Mouse (Mus musculus): ENCODE measurements around the gene Trmt1.
"Not testable (repeated sequence)": the region's sequence is repeated elsewhere in the genome, so short reads cannot be mapped to it uniquely, and the experiment has no call there.

Gene Trmt1

DNA sequence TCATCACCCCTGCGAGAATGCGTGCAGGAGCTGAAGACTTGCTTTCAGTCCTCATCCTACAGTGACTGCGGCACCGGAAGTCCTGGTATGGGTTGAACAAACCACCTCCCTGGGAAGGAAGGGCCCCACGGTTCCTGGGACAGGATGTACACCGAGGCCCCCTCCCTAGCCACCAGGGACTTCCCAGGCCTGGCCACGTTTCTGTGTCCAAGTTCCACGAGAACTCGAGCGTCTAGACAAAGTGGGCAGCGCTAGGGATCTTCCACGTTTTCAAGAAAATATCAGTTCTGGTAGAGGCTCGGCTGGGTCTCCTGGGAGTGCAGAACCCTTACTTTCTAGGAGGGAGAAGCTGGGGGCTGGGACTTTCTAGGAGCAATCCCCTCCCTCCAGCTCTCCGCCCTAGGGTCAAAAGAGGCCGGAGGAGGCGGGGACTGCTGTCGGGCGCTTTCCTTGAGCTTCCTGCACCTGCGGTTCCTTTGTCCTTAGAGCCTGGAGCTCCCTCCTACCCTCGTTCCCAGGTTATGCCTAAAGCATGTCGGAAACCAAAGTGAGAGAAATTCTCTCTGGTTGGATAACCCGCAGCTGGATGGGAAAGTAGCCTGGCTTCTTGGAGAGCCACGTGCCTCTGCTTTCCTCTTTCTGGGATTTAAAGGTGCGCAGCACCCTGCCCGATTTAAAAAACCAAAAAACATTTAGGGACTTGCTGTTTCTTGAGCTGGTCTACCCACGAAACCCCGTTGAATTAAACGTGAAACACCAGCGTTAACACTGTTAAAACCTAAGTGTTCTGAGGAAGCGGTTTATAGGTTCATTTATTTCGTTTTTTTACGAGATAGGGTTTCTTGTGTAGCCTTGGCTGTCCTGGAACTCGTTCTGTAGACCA is 25.9 kb upstream of the Trmt1 start:
- no peak for DNase-seq (ENCODE audit: low spot score in 2 of 2)

DNA sequence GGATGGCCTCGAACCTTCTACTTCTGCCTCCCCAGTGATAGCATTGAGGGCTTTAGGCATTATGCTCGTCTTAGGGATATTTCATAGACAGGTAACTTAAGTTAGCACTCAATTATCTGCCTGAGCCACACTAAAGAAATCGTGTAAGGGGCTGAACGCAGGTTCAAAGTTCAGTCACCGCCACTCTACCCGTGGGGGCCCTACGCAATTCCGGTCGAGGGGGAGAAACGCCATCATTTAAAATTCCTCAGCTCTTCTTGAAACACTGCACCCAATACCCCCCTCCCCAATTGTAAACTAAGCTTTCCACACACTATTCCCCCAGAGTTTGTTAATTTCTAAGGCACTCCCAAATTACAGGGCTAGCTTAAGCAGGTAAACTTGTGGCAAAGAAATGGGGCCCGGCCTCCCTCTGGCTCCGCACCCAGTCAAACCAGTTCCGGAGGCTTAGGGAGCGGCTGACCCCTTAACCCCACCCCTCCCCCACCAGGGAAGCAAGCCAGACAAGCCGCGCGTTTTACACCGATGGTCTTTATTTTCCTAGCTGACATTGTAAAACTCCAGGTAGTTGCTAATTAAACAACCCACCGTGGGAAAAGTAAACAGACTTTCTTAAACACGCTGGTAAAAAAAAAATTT is 25.2 kb upstream of the Trmt1 start:
- DNase-seq (ENCODE audit: low spot score in 2 of 2) = no peak

DNA sequence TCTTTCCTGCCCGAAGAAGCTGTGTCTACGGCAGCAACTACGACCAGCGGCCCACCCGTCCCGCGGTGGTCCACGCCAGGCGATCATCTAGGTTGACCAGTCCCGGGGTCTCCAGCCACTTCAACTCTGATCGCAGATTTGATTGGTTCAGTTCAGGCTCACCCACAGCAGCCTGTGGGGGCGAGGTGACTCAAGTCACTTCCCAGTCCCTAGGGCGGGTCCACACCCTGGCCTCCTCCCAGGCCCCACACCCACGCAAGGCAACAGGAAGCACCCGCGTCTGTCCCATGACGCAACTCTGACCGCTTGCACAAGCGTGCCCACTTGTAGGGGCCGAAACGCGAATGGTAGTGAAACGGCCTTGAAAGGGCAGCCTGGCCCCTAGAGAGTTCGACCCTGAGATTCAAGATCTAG is 24.6 kb upstream of the Trmt1 start:
- DNase-seq (ENCODE audit: low spot score in 2 of 2) = peak; percentile 61 to 75

DNA sequence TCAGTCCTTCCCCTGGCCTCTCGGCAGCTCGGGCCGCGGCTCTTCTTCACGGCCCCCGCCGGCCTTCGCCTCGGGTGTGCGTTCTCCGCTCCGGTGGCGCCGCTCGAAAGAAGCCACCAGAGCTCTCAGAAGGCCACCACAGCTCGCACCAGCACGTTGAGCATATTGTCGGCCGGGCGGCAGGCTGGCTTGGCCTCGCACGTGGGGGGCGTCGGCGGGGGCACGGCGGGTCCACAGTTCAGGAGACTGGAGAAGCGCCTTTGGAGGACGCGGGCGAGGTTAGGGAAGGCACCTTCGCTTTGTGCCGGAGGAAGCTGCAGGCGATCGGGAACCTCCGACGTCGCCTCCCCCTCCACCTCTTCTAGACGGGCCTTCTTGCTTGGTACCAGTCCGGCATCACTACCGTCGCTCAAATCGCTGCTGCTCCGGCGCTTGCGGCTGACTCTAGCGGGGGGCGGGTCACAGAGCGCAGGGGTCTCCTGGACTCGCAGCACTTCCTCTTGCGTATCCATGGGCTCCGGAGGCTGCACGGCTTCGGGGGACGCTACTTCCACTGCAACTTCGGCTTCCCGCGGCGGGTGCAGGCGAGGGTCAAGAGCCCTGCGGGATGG is 24.0 kb upstream of the Trmt1 start:
- DNase-seq (ENCODE audit: low spot score in 2 of 2) = no peak

DNA sequence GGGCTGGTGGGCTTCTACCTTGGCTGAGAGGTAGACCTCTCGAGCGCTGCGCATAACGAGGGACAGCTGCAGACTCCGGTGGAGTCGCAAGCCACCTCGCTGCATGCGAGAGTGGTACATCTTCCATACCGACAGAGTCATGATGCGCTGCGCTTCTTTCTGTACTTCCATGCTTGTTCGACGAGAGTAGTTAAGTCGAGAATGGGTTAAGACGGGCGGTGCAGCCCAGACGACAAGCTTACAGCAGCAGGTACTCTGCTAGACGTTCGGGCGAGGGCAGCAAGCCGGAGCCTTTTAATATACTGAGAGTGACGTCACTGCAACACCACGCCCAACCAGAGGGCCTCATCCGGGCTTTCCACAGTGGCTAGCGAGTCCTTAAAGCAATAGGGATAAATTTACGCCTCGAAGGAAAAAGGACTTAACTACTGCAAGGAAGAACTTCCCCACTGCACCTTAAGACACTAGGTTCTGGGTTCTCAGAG is 23.5 kb upstream of the Trmt1 start, which contains the start of gene Ier2:
Gene Ier2, minus strand, starts transcription at position 272 of the 485 bp plus-strand sequence.
- peak; percentile 90 for DNase-seq (ENCODE audit: low spot score in 2 of 2)

DNA sequence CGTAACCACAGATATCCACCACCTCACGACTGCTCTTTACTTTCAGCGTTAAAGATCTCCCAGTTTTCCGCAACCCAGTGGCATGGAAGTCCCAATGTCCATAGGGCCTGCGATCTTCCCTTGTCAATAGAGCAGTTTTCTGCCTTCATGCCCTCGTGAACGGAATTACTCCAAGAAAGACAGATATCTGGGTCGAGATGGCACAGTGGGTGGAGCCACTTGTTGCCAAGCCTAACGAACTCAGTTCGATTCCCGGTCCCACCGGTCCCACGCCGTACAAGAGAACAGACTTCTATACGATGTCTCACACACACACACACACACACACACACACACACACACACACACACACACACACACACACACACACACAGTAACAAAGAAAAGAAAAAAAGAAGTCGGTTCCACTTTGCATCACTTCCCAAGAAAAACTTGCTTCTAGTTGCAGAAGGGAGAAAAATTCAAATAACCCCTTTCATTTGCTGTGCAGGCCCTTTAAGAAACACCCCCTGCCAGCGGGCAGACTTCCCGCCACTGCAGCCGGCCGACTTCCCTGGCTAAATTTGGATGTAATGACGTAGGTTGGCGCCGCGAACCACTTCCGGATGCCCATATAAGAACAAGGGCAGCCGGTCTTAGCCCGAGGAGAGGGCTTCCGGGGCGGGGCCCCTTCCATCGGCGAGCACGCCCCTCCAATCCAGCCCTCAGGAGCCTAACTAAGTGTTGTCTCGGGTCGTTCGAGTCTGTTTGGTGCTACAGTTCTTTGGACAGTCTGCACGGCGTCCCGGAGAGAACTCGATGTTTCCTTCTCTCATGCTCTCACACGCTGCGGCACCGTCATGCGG is 22.4 kb upstream of the Trmt1 start:
- DNase-seq (ENCODE audit: low spot score in 2 of 2) = peak; percentile 93

DNA sequence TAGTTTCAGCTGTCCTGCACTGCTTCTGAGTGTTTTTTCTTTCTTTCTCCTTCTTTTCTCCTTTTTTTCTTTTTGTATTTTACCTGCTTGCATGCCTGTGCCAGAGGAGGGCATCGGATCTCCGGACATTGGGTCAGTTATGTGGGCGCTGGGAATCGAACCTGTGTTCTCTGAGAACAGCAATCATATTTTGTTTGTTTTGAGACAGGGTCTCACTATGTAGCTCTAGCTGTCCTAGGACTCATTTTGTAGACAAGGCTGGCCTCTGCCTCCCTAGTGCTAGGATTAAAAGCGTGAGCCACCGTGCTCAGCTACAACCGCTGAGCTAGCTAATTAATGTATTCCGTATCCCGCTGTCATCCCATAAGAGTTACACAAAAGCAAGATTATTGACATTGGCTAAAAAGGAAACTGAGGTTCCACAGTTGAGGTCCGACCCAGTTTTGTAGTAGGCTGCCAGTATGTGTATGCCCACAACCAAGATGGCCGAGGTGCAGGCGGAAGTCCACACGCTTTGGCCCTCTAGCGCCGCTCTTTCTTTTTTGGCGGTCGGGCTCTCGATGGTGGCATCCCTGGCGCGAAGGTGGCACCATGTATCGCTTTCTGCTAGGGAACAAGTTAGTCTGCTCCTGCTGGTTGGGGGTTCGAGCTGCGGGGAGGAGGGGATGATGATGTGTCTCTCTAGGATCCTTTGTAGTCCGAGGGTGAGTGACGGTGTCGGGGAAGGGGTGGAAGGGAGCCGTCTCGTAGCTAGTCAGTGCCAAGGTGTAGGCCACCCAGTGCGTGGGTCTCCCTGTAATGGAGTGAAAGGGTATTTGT is 21.3 kb upstream of the Trmt1 start:
- DNase-seq (ENCODE audit: low spot score in 2 of 2) = peak; percentile 79 to 81

DNA sequence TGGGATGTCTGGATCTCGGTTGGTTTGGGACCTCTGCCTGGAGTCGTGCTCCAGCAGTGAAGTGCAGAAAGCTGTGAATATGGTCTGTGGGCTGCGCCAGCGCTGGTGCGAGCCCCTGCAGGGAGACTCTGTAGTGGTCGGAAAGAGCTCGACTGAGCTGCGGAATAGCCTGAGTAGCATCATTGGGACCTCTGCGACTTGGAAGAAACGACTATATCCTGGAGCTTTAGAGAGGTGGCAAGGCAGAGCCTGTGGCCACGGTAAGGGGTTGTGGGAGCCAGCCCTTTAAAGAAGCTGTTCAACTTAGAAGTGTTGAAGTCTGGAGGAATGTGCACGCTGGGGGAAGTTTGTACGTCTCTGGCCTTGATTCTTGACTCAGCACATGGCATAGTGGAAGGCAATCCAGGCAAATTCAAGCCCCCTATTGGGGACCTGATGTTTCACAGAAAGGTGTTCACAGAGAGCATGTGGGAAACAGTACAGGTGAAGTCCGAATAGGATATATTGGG is 20.7 kb upstream of the Trmt1 start:
- no peak for DNase-seq (ENCODE audit: low spot score in 2 of 2)

DNA sequence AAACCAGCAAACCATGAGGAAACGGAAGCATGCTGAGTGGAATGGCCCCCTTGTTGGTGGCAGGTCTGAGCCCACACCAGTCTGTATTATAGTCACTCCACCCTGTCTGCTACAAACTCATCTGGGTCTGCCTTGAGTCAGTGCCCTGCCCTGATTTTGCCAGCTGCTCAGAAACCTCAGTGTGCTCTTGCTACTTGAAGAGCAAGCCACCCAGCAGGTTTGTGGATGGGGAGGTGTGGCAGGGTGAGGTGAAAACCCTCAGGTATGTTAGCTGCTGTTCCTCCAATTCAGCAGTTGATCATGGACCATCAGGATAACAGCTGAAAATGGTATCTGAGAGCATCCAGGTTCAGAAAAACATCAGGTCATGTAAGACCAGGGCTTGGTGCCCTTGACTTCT is 18.0 kb upstream of the Trmt1 start:
- no peak for DNase-seq (ENCODE audit: low spot score in 2 of 2)

DNA sequence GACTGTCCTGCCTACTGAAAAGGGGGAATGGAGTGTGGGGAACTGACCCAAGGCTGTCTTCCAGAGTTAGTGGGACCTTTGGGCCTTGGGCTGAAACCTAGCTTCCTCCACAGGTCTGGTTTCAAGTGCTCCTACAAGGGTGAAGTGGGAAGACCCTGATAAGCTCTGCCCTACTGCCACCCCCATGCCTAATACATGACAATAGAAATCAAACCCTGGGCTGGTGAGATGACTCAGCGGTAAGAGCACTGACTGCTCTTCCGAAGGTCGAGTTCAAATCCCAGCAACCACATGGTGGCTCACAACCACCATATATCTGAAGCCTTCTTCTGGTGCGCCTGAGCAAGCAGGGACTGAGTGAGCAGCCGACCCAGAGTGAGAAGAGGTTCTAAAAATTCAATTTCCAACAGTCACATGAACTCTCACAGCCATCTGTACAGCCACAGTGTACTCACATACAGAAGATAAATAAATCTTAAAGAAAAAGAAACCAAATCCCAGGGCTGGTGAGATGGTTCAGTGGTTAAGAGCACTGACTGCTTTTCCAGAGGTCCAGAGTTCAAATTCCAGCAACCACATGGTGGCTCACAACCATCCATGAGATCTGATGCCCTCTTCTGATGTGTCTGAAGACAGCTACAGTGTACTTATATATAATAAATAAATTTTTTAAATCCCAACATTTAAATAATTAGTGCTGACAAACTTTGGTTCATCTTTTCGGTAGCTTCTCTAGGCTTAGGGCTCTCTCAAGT is 17.2 kb upstream of the Trmt1 start:
- DNase-seq (ENCODE audit: low spot score in 2 of 2) = no peak

DNA sequence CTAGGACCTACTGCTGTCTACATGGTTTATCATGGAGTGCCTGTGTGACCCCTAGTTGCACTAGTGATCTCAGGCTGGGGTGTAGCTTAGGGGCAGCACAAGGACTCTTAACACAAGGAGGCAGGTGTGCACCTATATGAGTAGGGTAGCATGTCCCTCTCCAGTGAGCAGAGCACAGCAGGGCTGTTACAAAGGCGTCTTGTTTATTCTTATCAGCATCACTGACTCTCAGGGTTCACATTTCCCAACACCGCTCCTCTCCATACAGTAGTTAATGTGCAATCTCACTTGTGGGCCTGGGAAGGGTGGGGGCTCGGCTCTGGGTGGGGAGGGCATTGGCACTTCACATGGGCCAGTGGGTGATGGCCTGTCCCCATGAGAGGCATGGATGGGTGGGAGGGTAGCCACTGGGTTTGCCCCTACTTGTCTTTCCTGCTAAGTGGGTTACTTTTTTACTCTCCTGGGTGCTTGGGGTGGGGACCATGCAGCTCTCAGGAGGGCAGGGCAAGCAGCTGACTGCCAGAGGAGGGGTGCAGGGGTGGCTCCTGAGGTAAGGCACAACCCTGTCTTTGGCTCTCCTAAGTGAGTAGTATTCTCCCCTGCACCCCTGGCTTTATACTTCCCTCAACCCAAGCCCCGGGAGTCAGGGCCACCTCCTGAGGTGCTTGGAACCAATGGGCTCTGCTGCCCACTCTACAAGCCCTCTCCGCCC is 15.7 kb upstream of the Trmt1 start:
- DNase-seq (ENCODE audit: low spot score in 2 of 2) = not testable (repeated sequence)

DNA sequence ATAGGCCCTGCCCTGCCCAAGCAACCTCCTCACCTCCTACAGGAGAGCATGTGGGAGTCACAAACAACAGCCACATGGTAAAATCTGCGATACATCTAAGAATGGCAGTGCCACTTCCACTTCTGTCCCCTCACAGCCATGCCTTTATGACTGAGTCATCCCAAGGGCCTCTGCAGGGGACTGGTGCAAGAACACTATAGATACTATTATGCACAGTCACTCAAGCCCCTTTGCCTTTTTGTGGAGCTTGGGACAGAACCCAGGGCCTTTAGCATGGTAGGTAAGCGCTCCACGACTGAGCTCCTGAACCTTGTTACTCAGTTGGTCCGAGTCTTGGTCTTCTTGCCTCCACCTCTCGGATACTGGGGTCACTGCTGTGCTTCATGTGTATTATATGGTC is 8.8 kb upstream of the Trmt1 start:
- no peak for DNase-seq (ENCODE audit: low spot score in 2 of 2)

DNA sequence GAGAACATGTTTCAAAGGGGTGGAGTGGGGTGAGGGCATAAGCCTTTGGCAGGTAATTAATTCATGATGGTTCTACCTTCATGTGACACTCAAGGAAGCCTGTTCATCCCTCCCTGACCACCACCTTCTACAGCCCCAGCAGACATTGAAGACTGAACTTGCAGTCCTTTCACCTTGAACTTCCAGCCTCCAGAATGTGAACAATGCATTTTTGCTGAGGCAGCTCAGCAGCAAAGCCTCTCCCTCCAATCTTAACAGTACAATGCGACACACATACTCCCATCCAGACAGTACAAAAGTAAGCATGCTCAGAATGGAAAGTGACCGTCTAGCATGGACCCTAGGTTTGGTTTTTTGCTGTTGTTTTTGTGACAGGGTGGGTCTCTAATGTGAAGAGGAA is 4.6 kb upstream of the Trmt1 start:
- no peak for DNase-seq (ENCODE audit: low spot score in 2 of 2)

DNA sequence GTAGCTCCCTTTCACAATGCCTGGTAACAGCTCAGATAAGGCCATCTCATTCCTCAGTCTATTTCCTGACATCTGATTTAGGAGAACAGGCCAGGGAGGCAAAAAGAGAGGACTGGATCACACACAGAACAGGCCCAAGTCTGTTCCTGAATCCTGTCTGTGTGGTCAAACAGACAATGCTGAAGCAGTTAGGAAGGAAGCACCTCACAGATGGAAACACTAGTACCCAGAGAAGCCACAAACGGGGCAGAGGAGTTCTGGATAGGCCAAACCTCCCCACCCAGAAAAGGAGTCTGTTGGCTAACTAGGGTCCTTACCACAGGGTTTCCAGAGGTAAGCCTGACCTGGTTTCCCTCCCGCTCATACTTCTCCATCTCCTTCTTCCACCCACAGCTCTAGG is 3.9 kb upstream of the Trmt1 start:
- DNase-seq (ENCODE audit: low spot score in 2 of 2) = no peak

DNA sequence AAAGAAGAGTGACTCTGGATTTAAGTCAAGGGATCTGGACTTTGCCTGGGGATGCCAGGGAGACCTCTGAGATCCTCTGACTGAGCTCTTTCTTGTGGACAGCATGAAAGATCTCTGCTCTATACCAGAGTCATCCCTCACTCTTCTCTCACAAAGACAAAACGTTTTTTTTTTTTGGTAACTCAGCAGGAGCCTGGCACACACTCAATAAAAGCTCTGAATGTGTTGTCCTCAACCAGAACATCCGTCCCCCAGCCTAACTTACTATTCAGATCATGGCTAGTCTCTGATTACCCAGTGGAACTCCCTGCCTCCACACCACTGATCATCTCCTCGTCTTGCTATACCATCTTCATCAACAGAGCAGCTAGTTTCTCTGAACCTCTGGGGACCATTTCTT is 1.6 kb upstream of the Trmt1 start:
- no peak for DNase-seq (ENCODE audit: low spot score in 2 of 2)

DNA sequence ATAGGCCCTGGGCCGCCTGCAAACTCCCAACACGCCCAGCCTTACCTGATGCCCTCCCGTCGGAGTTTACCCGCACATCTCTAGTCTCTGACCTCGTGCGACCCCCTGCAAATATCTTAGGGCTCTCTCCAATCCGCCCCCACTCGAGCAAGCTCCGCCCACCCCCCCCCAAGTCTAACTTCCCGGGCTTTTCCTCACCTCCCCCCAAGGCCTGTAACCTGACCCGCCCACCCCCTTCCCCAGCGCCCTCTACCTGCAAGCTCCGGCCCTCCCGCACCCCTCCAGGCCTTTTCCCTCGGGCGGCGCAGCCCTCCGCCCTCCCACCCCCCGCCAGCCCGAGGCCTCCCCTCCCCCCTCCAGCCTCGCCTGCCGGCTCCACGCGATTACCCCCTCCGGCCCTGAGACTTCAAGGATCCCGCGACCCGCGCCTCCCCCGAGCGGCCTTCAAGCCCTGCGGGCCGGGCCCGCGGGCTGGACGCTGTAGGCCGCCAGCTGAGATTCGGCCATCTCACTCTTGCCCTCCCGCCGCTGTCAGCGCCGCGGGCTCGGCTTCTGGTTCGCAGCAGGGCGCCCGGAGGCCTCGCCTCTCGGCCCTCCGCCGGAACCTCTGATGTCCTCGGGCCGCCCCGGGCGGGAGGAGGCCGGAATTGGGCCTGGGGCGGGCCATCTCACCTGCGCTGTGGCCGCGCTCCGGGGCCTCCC is 1.0 kb downstream of the Trmt1 start:
- DNase-seq (ENCODE audit: low spot score in 2 of 2) = no peak

DNA sequence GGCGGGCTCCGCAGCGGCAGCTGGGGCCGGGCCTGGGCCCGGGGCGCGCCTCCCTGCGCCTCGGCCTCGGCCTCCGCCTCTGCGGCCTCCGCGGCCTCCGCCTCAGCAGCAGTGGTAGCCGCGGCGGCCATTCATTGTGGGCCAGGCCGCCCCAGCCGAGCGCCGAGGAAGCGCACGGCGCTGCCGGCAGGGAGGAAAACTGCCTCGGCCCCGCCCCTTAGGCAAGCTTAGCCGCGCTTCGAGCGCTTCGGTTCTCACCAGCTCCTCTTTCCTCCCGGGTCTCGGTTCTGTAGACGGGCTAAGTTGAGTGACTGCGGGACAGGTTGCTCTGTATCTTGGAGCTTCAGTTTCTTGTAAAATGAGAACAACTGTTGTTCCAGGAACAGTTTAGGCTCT is 1.6 kb downstream of the Trmt1 start, which contains the start of gene Nacc1:
Gene Nacc1, minus strand, starts transcription at position 158 of the 396 bp plus-strand sequence.
- DNase-seq (ENCODE audit: low spot score in 2 of 2) = peak in 1 of 2 experiments; percentile 86

All from frontal cortex, postnatal 10 days (tissue).